Mouse (Mus musculus): ENCODE results near the gene Slc22a14. TPM values are rescaled to one million over a fixed set of nuclear protein-coding genes. Genes with fewer than 3 reads are reported as not detected.
A peak's percentile ranks its signal among the peaks of the same experiment; 100 is the strongest.
"Not testable (repeated sequence)": the region's sequence is repeated elsewhere in the genome, so short reads cannot be mapped to it uniquely, and the experiment has no call there.

The Slc22a14 gene
- polyA plus RNA-seq, 1 experiment from 2014 or later = not detected

- Histone ChIP-seq H3K4me3 (ENCODE audit: control insufficient read depth in 1 of 2, insufficient read depth in 1 of 2, low read depth in 1 of 2, low read length in 2 of 2) (no peak overlapping the region), H3K9me3 (ENCODE audit: control insufficient read depth, low read length) (no peaks in the 10 kb centered on the region), H3K36me3 (ENCODE audit: control insufficient read depth, insufficient read depth, low read length) (no peaks in the 10 kb centered on the region), H3K4me2 (ENCODE audit: low read length) (no peak overlapping the region), H3K27me3 (ENCODE audit: control insufficient read depth, insufficient read depth, low read length) (no peaks in the 10 kb centered on the region), H3K27ac (replicated peaks in 1 of 2; ENCODE audit: control insufficient read depth in 1 of 2, insufficient read depth in 1 of 2, low read depth in 2 of 2, low read length in 2 of 2) (no peak overlapping the region), H3K9ac (ENCODE audit: low read length) (no peak overlapping the region), H3K4me1 (ENCODE audit: control insufficient read depth in 2 of 2, insufficient read depth in 2 of 2, low read length in 2 of 2) (no peaks in the 10 kb centered on the region)
- ATAC-seq (ENCODE audit: insufficient number of reproducible peaks, insufficient read depth, low FRiP score, low read depth) = no peak
- WGBS = 73% methylated on average over 3 of the region's 3 CpGs
Measured at GRCm38 (mm10) chr9:119375008-119375407, 9.7 kb upstream of the Slc22a14 start.

DNA sequence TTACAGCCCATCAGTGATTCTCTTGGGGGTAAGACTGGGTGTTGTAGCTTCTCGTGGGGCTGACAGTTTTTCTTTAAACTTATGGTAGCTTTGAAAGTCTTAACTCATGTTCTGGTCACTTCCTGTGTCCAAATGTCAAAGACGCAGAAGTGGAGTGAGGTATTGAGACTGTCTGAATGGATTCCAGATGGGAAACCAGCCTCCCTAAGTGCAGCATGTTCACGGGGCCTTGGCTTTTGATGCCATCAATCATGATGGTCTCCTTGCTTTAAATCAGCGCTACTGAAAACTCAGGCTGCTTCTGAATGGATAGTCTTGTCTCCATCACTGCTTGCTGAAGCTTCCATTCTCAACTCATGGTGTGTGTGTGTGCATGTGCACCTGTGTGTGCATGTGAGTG lies 5.9 kb upstream of the Slc22a14 start:
- Histone ChIP-seq H3K4me2 (ENCODE audit: low read length) (no peak overlapping the region), H3K36me3 (ENCODE audit: control insufficient read depth, insufficient read depth, low read length) (no peaks in the 10 kb centered on the region; the same call in 1 of the 2 replicates), H3K27ac (replicated peaks in 1 of 2; ENCODE audit: control insufficient read depth in 1 of 2, insufficient read depth in 1 of 2, low read depth in 2 of 2, low read length in 2 of 2) (no peak overlapping the region), H3K4me3 (ENCODE audit: control insufficient read depth in 1 of 2, insufficient read depth in 1 of 2, low read depth in 1 of 2, low read length in 2 of 2) (no peak overlapping the region), H3K27me3 (ENCODE audit: control insufficient read depth, insufficient read depth, low read length) (no peaks in the 10 kb centered on the region), H3K9me3 (ENCODE audit: control insufficient read depth, low read length) (no peaks in the 10 kb centered on the region), H3K4me1 (ENCODE audit: control insufficient read depth in 2 of 2, insufficient read depth in 2 of 2, low read length in 2 of 2) (no peaks in the 10 kb centered on the region), H3K9ac (ENCODE audit: low read length) (no peak overlapping the region)
- ATAC-seq (ENCODE audit: insufficient number of reproducible peaks, insufficient read depth, low FRiP score, low read depth) = no peak
- 85% methylated on average over 4 of the region's 4 CpGs for WGBS

DNA sequence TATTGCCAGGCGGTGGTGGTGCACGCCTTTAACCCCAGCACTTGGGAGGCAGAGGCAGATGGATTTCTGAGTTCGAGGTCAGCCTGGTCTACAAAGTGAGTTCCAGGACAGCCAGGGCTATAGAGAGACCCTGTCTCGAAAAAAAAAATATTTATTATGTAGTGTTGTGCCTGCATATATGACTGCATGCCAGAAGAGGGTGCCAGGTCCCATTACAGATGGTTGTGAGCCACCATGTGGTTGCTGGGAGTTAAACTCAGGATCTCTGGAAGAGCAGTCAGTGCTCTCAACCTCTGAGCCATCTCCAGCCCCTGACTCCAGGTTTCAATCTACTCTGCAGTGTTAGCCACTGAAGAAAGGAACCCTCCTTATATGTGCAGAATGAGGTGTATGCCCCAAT lies 5.4 kb upstream of the Slc22a14 start:
- not testable (repeated sequence) for H3K4me3 ChIP-seq (ENCODE audit: control insufficient read depth in 1 of 2, insufficient read depth in 1 of 2, low read depth in 1 of 2, low read length in 2 of 2); H3K9me3 ChIP-seq (ENCODE audit: control insufficient read depth, low read length); ATAC-seq (ENCODE audit: insufficient number of reproducible peaks, insufficient read depth, low FRiP score, low read depth); H3K4me1 ChIP-seq (ENCODE audit: control insufficient read depth in 2 of 2, insufficient read depth in 2 of 2, low read length in 2 of 2); H3K27ac ChIP-seq (replicated peaks in 1 of 2; ENCODE audit: control insufficient read depth in 1 of 2, insufficient read depth in 1 of 2, low read depth in 2 of 2, low read length in 2 of 2); H3K27me3 ChIP-seq (ENCODE audit: control insufficient read depth, insufficient read depth, low read length); H3K9ac ChIP-seq (ENCODE audit: low read length); H3K4me2 ChIP-seq (ENCODE audit: low read length); H3K36me3 ChIP-seq (ENCODE audit: control insufficient read depth, insufficient read depth, low read length)
- 82% methylated on average over 4 of the region's 4 CpGs for WGBS

DNA sequence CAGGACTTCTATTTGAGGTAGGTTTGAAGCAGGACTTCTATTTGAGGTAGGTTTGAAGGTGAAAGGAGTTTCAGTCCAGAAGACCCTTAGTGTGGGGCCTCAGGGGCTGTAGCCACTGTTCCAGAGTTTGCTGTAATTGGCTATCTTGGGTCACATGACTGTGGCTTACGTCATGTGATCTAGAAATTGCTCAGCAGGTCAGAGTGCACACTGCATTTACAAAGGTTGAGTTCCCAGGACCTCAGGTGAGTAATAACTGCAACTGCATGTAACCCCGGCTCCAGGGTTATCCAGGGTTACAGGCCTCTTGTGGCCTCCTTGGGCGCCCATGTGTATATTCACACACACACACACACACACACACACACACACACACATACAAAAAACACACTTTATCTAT lies 3.0 kb upstream of the Slc22a14 start:
- 95% methylated on average over 3 of the region's 3 CpGs for WGBS
- H3K4me3 ChIP-seq (ENCODE audit: control insufficient read depth in 1 of 2, insufficient read depth in 1 of 2, low read depth in 1 of 2, low read length in 2 of 2) = no peak overlapping the region
- H3K36me3 ChIP-seq (ENCODE audit: control insufficient read depth, insufficient read depth, low read length) = no peaks in the 10 kb centered on the region; the same call in 1 of the 2 replicates
- H3K27ac ChIP-seq (replicated peaks in 1 of 2; ENCODE audit: control insufficient read depth in 1 of 2, insufficient read depth in 1 of 2, low read depth in 2 of 2, low read length in 2 of 2) = no peak overlapping the region
- H3K9ac ChIP-seq (ENCODE audit: low read length) = no peak overlapping the region
- no peak for ATAC-seq (ENCODE audit: insufficient number of reproducible peaks, insufficient read depth, low FRiP score, low read depth)
- no peaks in the 10 kb centered on the region for H3K9me3 ChIP-seq (ENCODE audit: control insufficient read depth, low read length)
- H3K4me1 ChIP-seq (ENCODE audit: control insufficient read depth in 2 of 2, insufficient read depth in 2 of 2, low read length in 2 of 2) = peaks cover 3 to 4% of the 10 kb centered on the region in 2 experiments; a peak in 3 of 4 replicates
- H3K27me3 ChIP-seq (ENCODE audit: control insufficient read depth, insufficient read depth, low read length) = no peaks in the 10 kb centered on the region
- H3K4me2 ChIP-seq (ENCODE audit: low read length) = no peak overlapping the region

- Histone ChIP-seq H3K4me2 (ENCODE audit: low read length) (no peak overlapping the region), H3K36me3 (ENCODE audit: control insufficient read depth, insufficient read depth, low read length) (no peaks in the 10 kb centered on the region; the same call in 1 of the 2 replicates), H3K4me3 (ENCODE audit: control insufficient read depth in 1 of 2, insufficient read depth in 1 of 2, low read depth in 1 of 2, low read length in 2 of 2) (no peak overlapping the region), H3K9me3 (ENCODE audit: control insufficient read depth, low read length) (no peaks in the 10 kb centered on the region), H3K4me1 (ENCODE audit: control insufficient read depth in 2 of 2, insufficient read depth in 2 of 2, low read length in 2 of 2) (peaks cover 12 to 13% of the 10 kb centered on the region in 2 experiments; a peak in 3 of 4 replicates), H3K27ac (replicated peaks in 1 of 2; ENCODE audit: control insufficient read depth in 1 of 2, insufficient read depth in 1 of 2, low read depth in 2 of 2, low read length in 2 of 2) (no peak overlapping the region), H3K27me3 (ENCODE audit: control insufficient read depth, insufficient read depth, low read length) (no peaks in the 10 kb centered on the region), H3K9ac (ENCODE audit: low read length) (no peak overlapping the region)
- ATAC-seq (ENCODE audit: insufficient number of reproducible peaks, insufficient read depth, low FRiP score, low read depth) = no peak
- 45% methylated on average over 12 of the region's 12 CpGs for WGBS
Measured at GRCm38 (mm10) chr9:119363229-119363628, 2.1 kb downstream of the Slc22a14 start.

- Histone ChIP-seq H3K4me1 (ENCODE audit: control insufficient read depth in 2 of 2, insufficient read depth in 2 of 2, low read length in 2 of 2) (peaks cover 13 to 17% of the 10 kb centered on the region in 2 experiments; a peak in 3 of 4 replicates), H3K27me3 (ENCODE audit: control insufficient read depth, insufficient read depth, low read length) (no peaks in the 10 kb centered on the region), H3K9me3 (ENCODE audit: control insufficient read depth, low read length) (no peaks in the 10 kb centered on the region), H3K27ac (replicated peaks in 1 of 2; ENCODE audit: control insufficient read depth in 1 of 2, insufficient read depth in 1 of 2, low read depth in 2 of 2, low read length in 2 of 2) (no peak overlapping the region), H3K4me3 (ENCODE audit: control insufficient read depth in 1 of 2, insufficient read depth in 1 of 2, low read depth in 1 of 2, low read length in 2 of 2) (no peak overlapping the region), H3K9ac (ENCODE audit: low read length) (no peak overlapping the region), H3K36me3 (ENCODE audit: control insufficient read depth, insufficient read depth, low read length) (no peaks in the 10 kb centered on the region), H3K4me2 (ENCODE audit: low read length) (no peak overlapping the region)
- ATAC-seq (ENCODE audit: insufficient number of reproducible peaks, insufficient read depth, low FRiP score, low read depth) = no peak
- WGBS = 95% methylated on average over 5 of the region's 5 CpGs
Measured at GRCm38 (mm10) chr9:119361416-119361815, 3.9 kb downstream of the Slc22a14 start.

- H3K36me3 ChIP-seq (ENCODE audit: control insufficient read depth, insufficient read depth, low read length) = no peaks in the 10 kb centered on the region
- no peak for ATAC-seq (ENCODE audit: insufficient number of reproducible peaks, insufficient read depth, low FRiP score, low read depth)
- H3K4me1 ChIP-seq (ENCODE audit: control insufficient read depth in 2 of 2, insufficient read depth in 2 of 2, low read length in 2 of 2) = peaks cover 7 to 10% of the 10 kb centered on the region in 2 experiments; a peak in 3 of 4 replicates
- peak overlapping the region; percentile 99 for H3K4me2 ChIP-seq (ENCODE audit: low read length)
- peak overlapping the region; percentile 83 for H3K9ac ChIP-seq (ENCODE audit: low read length)
- 50% methylated on average over 9 of the region's 9 CpGs for WGBS
- H3K9me3 ChIP-seq (ENCODE audit: control insufficient read depth, low read length) = no peaks in the 10 kb centered on the region
- peak overlapping the region; percentile 75 to 94; a peak in 3 of 4 replicates for H3K4me3 ChIP-seq (ENCODE audit: control insufficient read depth in 1 of 2, insufficient read depth in 1 of 2, low read depth in 1 of 2, low read length in 2 of 2)
- H3K27me3 ChIP-seq (ENCODE audit: control insufficient read depth, insufficient read depth, low read length) = no peaks in the 10 kb centered on the region
- H3K27ac ChIP-seq (replicated peaks in 1 of 2; ENCODE audit: control insufficient read depth in 1 of 2, insufficient read depth in 1 of 2, low read depth in 2 of 2, low read length in 2 of 2) = no peak overlapping the region
Measured at GRCm38 (mm10) chr9:119358058-119358429, 7.3 kb downstream of the Slc22a14 start.

All from heart, embryonic 14.5 days (tissue).